Mouse (Mus musculus): Measurements from ENCODE around the gene Abca6. TPM values are rescaled to one million over a fixed set of nuclear protein-coding genes. Genes with fewer than 3 reads are reported as not detected.

The Abca6 gene
- total RNA-seq, 2 experiments from 2014 or later: 0.85 to 1.3 TPM

DNA sequence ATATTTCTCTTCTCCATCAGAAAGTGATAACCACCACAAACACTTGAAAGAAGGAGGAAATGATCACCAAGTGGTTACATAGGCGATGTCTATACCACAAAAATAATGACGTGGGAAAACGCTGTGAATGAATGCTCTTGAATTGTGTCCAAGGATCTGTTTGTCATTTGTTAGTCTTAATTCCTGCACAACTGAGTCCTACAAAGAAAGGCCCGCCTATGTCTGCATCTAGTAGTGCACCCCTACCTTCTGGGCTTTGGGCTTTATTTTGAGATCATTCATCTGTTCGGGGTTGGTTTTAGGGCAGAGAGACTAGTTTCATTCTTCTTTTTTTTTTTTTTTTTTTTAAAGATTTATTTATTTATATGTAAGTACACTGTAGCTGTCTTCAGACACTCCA, 47.6 kb downstream of the Abca6 start:
- ATAC-seq (replicated peaks; ENCODE audit: low FRiP score, low TSS enrichment, poor library complexity, severe bottlenecking): no peak

DNA sequence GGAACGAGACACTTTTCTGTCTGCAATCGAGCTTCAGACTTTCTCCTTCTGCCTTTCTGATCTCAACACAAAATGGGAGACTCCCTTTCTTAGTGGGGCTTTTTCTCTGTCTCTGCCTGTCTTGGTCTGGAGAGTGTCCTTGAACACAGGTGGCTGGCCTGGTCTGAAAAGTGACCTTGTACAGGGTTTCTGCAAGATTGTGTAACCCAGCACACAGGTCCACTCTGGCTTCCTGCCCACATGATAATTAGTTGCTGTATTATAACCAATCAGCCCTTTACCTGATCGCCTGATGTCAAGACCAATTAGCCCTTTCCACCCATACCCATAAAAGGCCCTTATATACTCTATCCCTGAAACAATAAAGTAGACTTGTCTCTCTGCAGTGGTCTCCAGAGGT, 52.7 kb downstream of the Abca6 start:
- no peak for ATAC-seq (replicated peaks; ENCODE audit: low FRiP score, low TSS enrichment, poor library complexity, severe bottlenecking)

DNA sequence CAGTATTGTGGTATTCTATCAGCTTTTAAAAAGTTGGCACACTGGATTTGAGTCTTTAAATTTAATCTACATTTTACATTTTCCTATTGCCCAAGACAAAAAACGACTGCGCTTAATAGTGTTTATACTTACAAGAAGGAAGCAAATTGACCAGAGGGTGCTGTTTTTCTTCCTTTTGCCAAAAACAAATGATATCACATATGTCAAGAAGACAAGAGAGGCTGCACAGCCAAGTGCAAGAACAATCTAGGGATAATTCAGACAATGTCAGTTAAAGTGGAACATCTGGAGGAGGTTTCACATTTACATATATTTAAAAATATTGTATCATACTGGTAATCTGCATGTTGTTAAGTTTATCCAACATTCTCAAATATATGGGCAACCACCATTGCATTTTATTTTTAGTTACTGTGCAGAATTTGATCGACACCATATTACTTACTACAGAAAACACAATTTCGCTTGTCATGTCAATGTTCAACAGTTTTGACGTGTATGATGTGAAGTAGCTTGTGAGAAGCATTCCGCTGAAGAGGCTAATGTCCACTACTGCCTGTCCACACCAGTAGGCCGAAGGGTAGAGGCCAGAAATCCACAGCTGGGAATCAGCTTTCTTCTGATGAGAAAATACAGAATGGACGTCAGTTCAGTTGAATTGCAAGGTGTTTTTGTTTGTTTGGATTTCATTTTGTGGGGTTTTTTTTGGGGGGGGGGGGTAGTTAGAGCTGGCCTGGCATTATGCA, 54.8 kb downstream of the Abca6 start:
- ATAC-seq (replicated peaks; ENCODE audit: low FRiP score, low TSS enrichment, poor library complexity, severe bottlenecking): no peak

DNA sequence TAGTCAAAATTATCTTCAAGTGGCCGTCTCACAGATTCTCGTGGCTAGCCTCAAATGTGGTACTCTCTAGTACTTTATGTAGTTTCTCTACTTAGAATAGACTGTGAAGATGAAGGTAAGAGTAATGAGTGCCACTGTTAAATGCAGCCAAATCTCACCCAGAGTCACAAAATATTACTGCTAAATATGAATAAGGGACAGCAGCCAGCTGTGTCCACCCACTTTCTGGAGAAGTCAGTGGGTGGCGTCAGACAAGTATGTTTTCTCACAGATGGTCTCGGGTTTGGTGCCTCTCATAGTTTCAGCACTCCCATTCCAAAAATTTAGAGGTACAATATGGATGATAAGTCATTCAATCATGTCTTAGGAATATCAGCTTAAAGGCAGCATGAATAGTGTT, 56.3 kb downstream of the Abca6 start:
- ATAC-seq (replicated peaks; ENCODE audit: low FRiP score, low TSS enrichment, poor library complexity, severe bottlenecking): no peak

DNA sequence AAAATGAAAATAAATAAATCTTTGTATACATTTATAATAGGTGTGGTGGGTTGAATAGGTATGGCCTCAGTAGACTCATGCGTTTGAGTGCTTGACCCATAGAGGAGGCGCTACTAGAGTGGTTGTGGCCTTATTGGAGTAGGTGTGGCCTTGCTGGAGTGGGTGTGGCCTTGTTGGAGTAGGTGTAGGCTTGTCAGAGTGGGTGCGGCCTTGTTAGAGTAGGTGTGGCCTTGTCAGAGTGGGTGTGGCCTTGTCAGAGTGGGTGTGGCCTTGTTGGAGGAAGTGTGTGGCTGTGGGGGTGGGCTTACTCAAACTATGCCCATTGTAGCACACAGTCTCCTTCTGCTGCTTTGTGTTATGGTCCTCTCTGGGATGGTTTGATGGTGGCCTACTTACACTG, 80.4 kb downstream of the Abca6 start:
- no peak for ATAC-seq (replicated peaks; ENCODE audit: low FRiP score, low TSS enrichment, poor library complexity, severe bottlenecking)

DNA sequence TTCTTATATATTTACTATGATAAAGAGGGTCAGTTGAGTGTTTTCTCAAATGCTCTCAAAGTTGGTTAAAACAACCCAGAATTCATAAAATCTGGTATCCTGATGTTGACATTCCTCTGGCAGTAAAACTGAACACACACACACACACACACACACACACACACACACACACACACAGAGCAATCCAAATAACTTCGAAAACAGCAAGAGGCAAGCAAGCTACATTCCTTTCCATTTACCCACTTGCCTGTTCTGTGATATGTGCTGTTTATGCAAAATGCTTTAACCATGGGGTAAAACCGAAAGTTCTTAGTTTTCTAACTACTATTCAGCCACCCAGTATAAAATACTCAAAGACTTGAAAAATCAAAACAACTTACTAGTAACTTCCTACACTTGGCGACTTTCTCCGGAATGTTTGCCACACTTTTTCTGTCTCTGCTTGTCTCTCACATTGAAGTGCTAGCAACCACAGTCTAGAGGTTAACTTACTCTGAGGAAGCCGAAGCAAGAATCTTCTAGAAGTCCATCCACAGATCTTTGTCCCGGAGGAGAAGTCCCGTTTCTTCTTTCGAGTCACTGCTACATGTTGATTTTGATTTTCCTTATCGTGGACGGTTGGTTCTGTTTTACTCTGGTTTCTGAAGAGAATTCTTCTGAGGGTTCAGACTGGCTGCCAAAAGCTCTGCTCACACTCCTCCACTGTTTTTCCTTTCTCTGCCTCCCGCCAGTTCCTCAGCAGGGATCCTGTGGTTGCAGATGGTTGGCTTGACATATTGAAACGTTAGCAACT, 83.9 kb downstream of the Abca6 start, which contains the start of gene Abca9:
Gene Abca9 (minus strand): TSS at position 738 of the 793 bp plus-strand sequence.
- ATAC-seq (replicated peaks; ENCODE audit: low FRiP score, low TSS enrichment, poor library complexity, severe bottlenecking): no peak

DNA sequence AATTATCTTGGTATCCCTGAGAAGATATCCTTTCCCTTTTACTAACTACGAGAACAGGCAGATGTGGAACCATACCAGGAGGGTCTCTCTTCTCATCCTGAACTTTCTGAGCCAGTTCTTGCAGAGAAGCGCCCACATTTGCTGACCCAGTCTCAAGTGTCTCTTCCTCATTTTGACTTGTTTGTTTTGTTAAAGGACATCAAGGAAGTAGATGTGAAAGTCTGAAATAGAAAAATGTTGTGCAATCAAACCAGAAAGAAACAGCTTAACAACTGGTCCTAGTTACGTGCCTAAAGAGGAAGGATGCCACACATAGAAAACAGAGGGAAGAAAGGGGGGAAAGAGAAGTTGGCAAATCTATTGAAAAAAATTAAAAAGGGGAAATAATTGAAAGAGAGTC, 85.8 kb downstream of the Abca6 start:
- no peak for ATAC-seq (replicated peaks; ENCODE audit: low FRiP score, low TSS enrichment, poor library complexity, severe bottlenecking)

DNA sequence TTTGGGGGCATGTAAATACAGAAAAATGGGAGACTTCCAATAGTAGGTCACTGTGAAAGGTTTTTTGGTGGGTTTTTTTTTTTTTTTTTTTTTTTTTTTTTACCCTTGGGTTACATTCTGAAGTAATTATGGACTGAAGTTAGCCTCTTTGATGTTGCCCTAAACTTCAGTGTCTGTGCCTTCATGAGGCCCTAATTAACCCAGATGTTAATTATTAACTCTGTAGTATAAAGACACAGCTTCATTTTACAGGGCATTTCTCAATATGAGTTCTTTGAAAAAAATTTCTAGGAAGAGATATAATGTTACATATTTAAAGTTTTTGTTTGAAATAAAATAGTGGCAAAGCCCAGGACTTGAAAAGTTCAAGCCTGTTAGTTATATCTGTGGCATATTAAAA, 86.2 kb downstream of the Abca6 start:
- ATAC-seq (replicated peaks; ENCODE audit: low FRiP score, low TSS enrichment, poor library complexity, severe bottlenecking): no peak

DNA sequence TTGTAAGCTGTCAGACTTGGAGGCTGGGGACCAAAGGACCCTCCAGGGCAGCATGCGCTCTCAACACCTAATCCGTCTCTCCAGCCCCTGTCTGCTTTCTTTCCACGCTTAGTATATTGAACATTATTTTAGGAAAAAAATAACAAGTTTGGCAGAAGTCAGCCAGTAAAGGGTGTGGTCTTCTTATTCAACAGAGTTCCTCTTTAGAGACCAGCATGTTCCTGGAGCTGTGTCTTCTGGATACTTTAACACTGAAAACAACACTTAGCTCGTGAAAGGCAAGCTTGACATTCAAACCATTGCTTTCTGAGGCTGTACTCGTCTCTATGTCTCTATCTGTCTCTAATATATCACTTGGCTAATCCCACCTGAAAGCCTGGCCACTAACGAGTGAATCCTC, 94.5 kb downstream of the Abca6 start:
- ATAC-seq (replicated peaks; ENCODE audit: low FRiP score, low TSS enrichment, poor library complexity, severe bottlenecking): no peak

DNA sequence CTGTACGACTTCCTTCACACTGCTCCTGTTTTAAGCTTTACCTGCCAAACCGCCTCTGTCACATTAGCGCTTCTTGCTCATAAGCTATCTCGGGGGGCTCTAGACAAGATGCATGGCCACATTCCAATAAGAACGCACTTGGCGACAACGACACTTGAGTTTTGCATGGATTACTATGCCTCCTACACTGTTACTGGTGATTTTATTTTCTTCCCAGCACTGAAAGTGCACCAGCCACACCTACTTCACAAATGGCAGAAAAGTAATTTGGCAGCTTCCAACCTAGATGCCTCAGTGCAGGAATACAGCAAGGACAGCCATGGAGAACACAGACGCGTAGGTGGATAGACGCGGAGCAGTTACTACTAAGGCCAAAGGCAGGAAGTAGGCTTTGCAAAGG, 95.6 kb downstream of the Abca6 start:
- ATAC-seq (replicated peaks; ENCODE audit: low FRiP score, low TSS enrichment, poor library complexity, severe bottlenecking): no peak

DNA sequence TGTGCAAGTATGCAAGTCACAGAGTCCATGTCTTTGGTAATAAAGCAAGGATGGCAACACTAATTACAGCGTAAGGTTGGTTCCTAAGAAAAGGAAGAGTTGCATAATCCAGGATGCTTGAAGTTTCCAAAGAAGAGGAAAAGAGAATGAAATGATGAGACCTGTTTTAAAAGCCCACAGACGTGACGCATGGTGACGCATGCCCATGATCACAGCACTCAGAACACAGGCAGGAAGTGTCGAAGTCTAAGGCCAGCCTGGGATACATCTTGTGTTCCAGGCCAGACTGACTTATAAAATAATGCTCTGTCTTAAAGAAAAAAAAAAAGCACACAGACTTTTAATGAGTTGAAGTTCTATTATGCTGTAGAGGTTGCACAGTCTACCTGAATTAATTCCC, 103.9 kb downstream of the Abca6 start:
- no peak for ATAC-seq (replicated peaks; ENCODE audit: low FRiP score, low TSS enrichment, poor library complexity, severe bottlenecking)

DNA sequence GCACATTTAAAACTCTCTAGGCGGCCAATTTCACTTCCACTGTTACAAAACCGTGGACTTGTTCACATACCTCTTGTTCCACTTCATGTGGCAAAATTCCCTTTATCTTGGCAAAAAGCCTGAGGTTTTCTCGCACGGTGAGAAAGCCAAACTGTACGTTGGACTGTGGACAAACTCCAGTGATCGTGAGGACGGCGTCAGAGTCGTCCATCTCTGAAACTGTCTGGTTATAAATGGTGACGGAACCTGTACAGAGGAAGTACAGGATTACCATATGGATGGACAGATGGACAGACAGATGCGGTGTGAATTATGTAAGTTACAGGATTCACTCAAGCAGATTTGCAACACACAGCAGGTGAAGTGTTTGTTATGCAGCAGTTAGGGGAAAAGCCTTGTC, 106.2 kb downstream of the Abca6 start:
- no peak for ATAC-seq (replicated peaks; ENCODE audit: low FRiP score, low TSS enrichment, poor library complexity, severe bottlenecking)

DNA sequence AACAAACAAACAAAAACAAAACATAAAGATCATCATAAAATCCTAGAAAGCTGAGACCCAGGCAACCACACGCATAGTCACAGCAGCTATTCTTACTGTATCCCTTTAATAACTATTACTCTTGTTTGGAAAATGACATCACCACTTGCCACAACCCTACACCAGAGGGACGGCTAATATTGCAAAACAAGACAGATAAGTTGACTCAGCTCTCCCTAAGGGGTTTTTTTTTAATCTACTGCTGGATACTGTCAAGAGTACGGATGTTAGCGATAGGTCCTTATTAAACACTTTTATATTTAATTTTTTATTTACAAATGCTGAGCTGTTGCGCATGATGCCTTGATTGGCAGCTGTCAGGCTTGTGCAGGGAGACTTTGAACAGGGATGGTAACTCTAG, 120.8 kb downstream of the Abca6 start:
- ATAC-seq (replicated peaks; ENCODE audit: low FRiP score, low TSS enrichment, poor library complexity, severe bottlenecking): no peak

Other genes starting within 250 kb of the Abca6 start
- gene Abca8a, start 155.8 kb downstream of the Abca6 start, total RNA-seq (2014; fragmentation: Nextera tagmentation): not detected in 2 replicates
- not detected in 2 replicates for gene Abca8a, start 155.8 kb downstream of the Abca6 start, total RNA-seq (2017)
- gene Abca9, start 83.6 kb downstream of the Abca6 start, total RNA-seq (2014; fragmentation: Nextera tagmentation): not detected in 2 replicates
- 0.19 TPM in 1 of 2 replicates, not detected in the other for gene Abca9, start 83.6 kb downstream of the Abca6 start, total RNA-seq (2017)
- gene Abca5, start 85.9 kb upstream of the Abca6 start, total RNA-seq (2014; fragmentation: Nextera tagmentation): 5.6 TPM in 1 of 2 replicates, not detected in the other
- 0.47 and 0.57 TPM in 2 replicates for gene Abca5, start 85.9 kb upstream of the Abca6 start, total RNA-seq (2017)
- gene Map2k6, start 147.3 kb upstream of the Abca6 start, total RNA-seq (2014; fragmentation: Nextera tagmentation): 6.3 and 6.4 TPM in 2 replicates
- gene Map2k6, start 147.3 kb upstream of the Abca6 start, total RNA-seq (2017): 16.2 and 18.6 TPM in 2 replicates

Data from megakaryocyte-erythroid progenitor cell, adult 5-6 weeks (primary cell).